Comparison of ENCODE assay signal across 8 mouse cellular contexts in genomic region chr5:118380422-118381293, GRCm38 (mm10).
A peak's percentile ranks its signal among the peaks of the same experiment; 100 is the strongest.
DNase-seq lines count a peak whose midpoint lies in the region; ATAC-seq and TF ChIP-seq lines count a peak whose summit lies in the region.

No protein-coding gene starts in this region.

- peak; percentile 82 for ATAC-seq in forebrain, postnatal 0 days

- no peaks in the 10 kb centered on the region for H3K79me2 ChIP-seq in CH12.LX (replicated peaks; ENCODE audit: control insufficient read depth, extremely low read depth, insufficient read depth, poor library complexity, severe bottlenecking)

- H3K4me1 ChIP-seq in CH12.LX (ENCODE audit: control insufficient read depth in 1 of 2, insufficient read depth in 2 of 2) = peaks cover 18 to 55% of the 10 kb centered on the region in 2 experiments
- peaks cover 11% of the 10 kb centered on the region; the same call in 1 of the 2 replicates for H3K4me1 ChIP-seq in forebrain, postnatal 0 days (ENCODE audit: insufficient read depth)

- peak overlapping the region; percentile 73 for H3K4me2 ChIP-seq in CH12.LX (ENCODE audit: insufficient read depth, low read depth, poor library complexity, severe bottlenecking)
- H3K4me2 ChIP-seq in forebrain, postnatal 0 days (ENCODE audit: low read depth) = peak overlapping the region; percentile 65

- no peak for TF ChIP-seq POLR2A in CH12.LX (IDR thresholded peaks at IDR 0.05; ENCODE audit: low read depth, low read length)

- in situ Hi-C loops in CH12.LX (cut with MboI; ENCODE audit: low pct_ligation_motif_present, low pct_unique_long_range_greater_than_20kb, low sequenced_read_pairs) = no loop called here

- no peaks in the 10 kb centered on the region for H3K9me3 ChIP-seq in CH12.LX (replicated peaks; ENCODE audit: low read length)
- no peaks in the 10 kb centered on the region for H3K9me3 ChIP-seq in forebrain, postnatal 0 days (ENCODE audit: low read length)

- dilution Hi-C loops in CH12.LX (cut with MboI; ENCODE audit: extremely low pct_ligation_motif_present, extremely low pct_unique_long_range_greater_than_20kb, low sequenced_read_pairs) = no loop called here

- H3K4me3 ChIP-seq in CH12.LX (replicated peaks in 1 of 3; ENCODE audit: low read depth in 2 of 3, low read length in 2 of 3, poor library complexity in 1 of 3) = peak overlapping the region; percentile 59 to 69 (median 62)
- H3K4me3 ChIP-seq in forebrain, postnatal 0 days (ENCODE audit: low read depth, low read length) = peak overlapping the region; percentile 46

- TF ChIP-seq RAD21 in CH12.LX (IDR thresholded peaks at IDR 0.05; ENCODE audit: low read depth, low read length) = peak; percentile 58

- 1% methylated on average over 43 of the region's 45 CpGs for WGBS in forebrain, postnatal 0 days

- TF ChIP-seq EP300 in CH12.LX (IDR thresholded peaks at IDR 0.05; ENCODE audit: low read length) = no peak

- peak overlapping the region; percentile 30 for H3K27ac ChIP-seq in CH12.LX (ENCODE audit: insufficient read depth, low read depth)
- peak overlapping the region; percentile 86 for H3K27ac ChIP-seq in forebrain, postnatal 0 days (ENCODE audit: low read depth, low read length)

- peak; percentile 65 for DNase-seq in CH12.LX (ENCODE audit: extremely low read depth)
- DNase-seq in adrenal gland, postnatal 36 days = peak; percentile 41 to 63
- peak; percentile 79 for DNase-seq in forebrain, postnatal 0 days
- DNase-seq in heart, postnatal 36 days = peak; percentile 51 to 55
- peak; percentile 61 for DNase-seq in layer of hippocampus, adult 9-11 months
- peak; percentile 72 for DNase-seq in lung, postnatal 25 days (ENCODE audit: low spot score)
- peak; percentile 53 for DNase-seq in ovary, postnatal 14 days (ENCODE audit: low spot score)
- DNase-seq in urinary bladder, postnatal 4 days (ENCODE audit: low spot score in 2 of 2) = peak; percentile 56 to 72

- H3K27me3 ChIP-seq in CH12.LX (replicated peaks) = no peaks in the 10 kb centered on the region
- no peaks in the 10 kb centered on the region for H3K27me3 ChIP-seq in forebrain, postnatal 0 days (ENCODE audit: insufficient read depth, low read length)

- peak in 1 of 2 experiments; percentile 55; a peak in 2 of 4 replicates for TF ChIP-seq CTCF in CH12.LX (conservative IDR thresholded peaks at IDR 0.05 in 1 of 2, IDR thresholded peaks at IDR 0.05 in 1 of 2; ENCODE audit: low read depth in 2 of 2, low read length in 2 of 2)
- peak; percentile 32; the same call in 1 of the 2 replicates for TF ChIP-seq CTCF in forebrain, postnatal 0 days (IDR thresholded peaks at IDR 0.05; ENCODE audit: low read depth)

- H3K36me3 ChIP-seq in CH12.LX (replicated peaks in 1 of 2; ENCODE audit: control insufficient read depth in 1 of 2, insufficient read depth in 1 of 2, low read length in 1 of 2) = no peaks in the 10 kb centered on the region
- H3K36me3 ChIP-seq in forebrain, postnatal 0 days (ENCODE audit: insufficient read depth) = no peaks in the 10 kb centered on the region

- H3K9ac ChIP-seq in CH12.LX (ENCODE audit: insufficient read depth, low read depth) = peak overlapping the region; percentile 43
- H3K9ac ChIP-seq in forebrain, postnatal 0 days = peak overlapping the region; percentile 57

- intact Hi-C loops in heart, postnatal 36 days (cut with DNase I) = loop anchor here (1.0 to 5.0 kb wide), 3 partner anchors 38 to 179 kb away; no protein-coding TSS in a partner anchor

TF ChIP-seq in CH12.LX, 34 proteins besides CTCF, POLR2A, EP300 and RAD21:
- no peak for TF ChIP-seq MAX (IDR thresholded peaks at IDR 0.05; ENCODE audit: low read length)
- no peak for TF ChIP-seq RCOR1 (conservative IDR thresholded peaks at IDR 0.05; ENCODE audit: low read depth, low read length)
- TF ChIP-seq MAFK (IDR thresholded peaks at IDR 0.05; ENCODE audit: insufficient replicate concordance, low read length) = peak; percentile 89
- no peak for TF ChIP-seq E2F4 (IDR thresholded peaks at IDR 0.05; ENCODE audit: insufficient replicate concordance, low read depth, low read length)
- 0 out of 2 replicates have a peak, but pooled peaks have one; percentile 14 for TF ChIP-seq MEF2A (IDR thresholded peaks at IDR 0.05; ENCODE audit: borderline replicate concordance, low read depth, low read length)
- TF ChIP-seq PAX5 (IDR thresholded peaks at IDR 0.05; ENCODE audit: low read length) = no peak
- 0 out of 2 replicates have a peak, but pooled peaks have one; percentile 15 for TF ChIP-seq ELF1 (IDR thresholded peaks at IDR 0.05; ENCODE audit: low read depth, low read length)
- TF ChIP-seq IRF4 (IDR thresholded peaks at IDR 0.05; ENCODE audit: low read depth, low read length) = peak; percentile 36; the same call in 1 of the 2 replicates
- no peak for TF ChIP-seq TBP (conservative IDR thresholded peaks at IDR 0.05; ENCODE audit: low read depth, low read length)
- TF ChIP-seq UBTF (IDR thresholded peaks at IDR 0.05; ENCODE audit: low read depth, low read length) = no peak
- peak; percentile 60; the same call in 1 of the 2 replicates for TF ChIP-seq ZKSCAN1 (IDR thresholded peaks at IDR 0.05; ENCODE audit: borderline replicate concordance, low read depth, low read length)
- no peak for TF ChIP-seq ZMIZ1 (IDR thresholded peaks at IDR 0.05; ENCODE audit: low read depth, low read length)
- TF ChIP-seq KAT2A (IDR thresholded peaks at IDR 0.05; ENCODE audit: insufficient replicate concordance, low read length) = no peak
- peak; percentile 64 for TF ChIP-seq MXI1 (IDR thresholded peaks at IDR 0.05; ENCODE audit: low read depth, low read length)
- peak; percentile 9; the same call in 1 of the 2 replicates for TF ChIP-seq NRF1 (IDR thresholded peaks at IDR 0.05; ENCODE audit: low read depth, low read length)
- TF ChIP-seq TCF12 (IDR thresholded peaks at IDR 0.05; ENCODE audit: low read depth, low read length) = 0 out of 2 replicates have a peak, but pooled peaks have one; percentile 20
- TF ChIP-seq CHD1 (IDR thresholded peaks at IDR 0.05; ENCODE audit: low read depth, low read length) = 0 out of 2 replicates have a peak, but pooled peaks have one; percentile 43
- peak; percentile 33; the same call in 1 of the 2 replicates for TF ChIP-seq NELFE (IDR thresholded peaks at IDR 0.05; ENCODE audit: low read depth, low read length)
- no peak for TF ChIP-seq HCFC1 (IDR thresholded peaks at IDR 0.05; ENCODE audit: low read depth, low read length)
- no peak for TF ChIP-seq JUN (IDR thresholded peaks at IDR 0.05; ENCODE audit: insufficient read depth, low read depth, low read length)
- no peak for TF ChIP-seq USF1 (IDR thresholded peaks at IDR 0.05; ENCODE audit: low read depth, low read length)
- no peak for TF ChIP-seq JUND (conservative IDR thresholded peaks at IDR 0.05; ENCODE audit: low read depth, low read length)
- TF ChIP-seq GABPA (IDR thresholded peaks at IDR 0.05; ENCODE audit: insufficient replicate concordance, low read depth, low read length) = no peak
- TF ChIP-seq CHD2 (IDR thresholded peaks at IDR 0.05; ENCODE audit: low read length) = no peak
- TF ChIP-seq POLR2AphosphoS2 (IDR thresholded peaks at IDR 0.05; ENCODE audit: low read depth, low read length) = no peak
- no peak for TF ChIP-seq ZNF384 (IDR thresholded peaks at IDR 0.05; ENCODE audit: low read depth, low read length)
- TF ChIP-seq MYC (IDR thresholded peaks at IDR 0.05; ENCODE audit: low read depth, low read length) = no peak
- TF ChIP-seq ETS1 (conservative IDR thresholded peaks at IDR 0.05; ENCODE audit: low read depth, low read length) = peak; percentile 28; the same call in 1 of the 2 replicates
- no peak for TF ChIP-seq USF2 (conservative IDR thresholded peaks at IDR 0.05; ENCODE audit: low read depth, low read length)
- TF ChIP-seq SIN3A (IDR thresholded peaks at IDR 0.05; ENCODE audit: low read length) = peak; percentile 73
- TF ChIP-seq MAZ (IDR thresholded peaks at IDR 0.05; ENCODE audit: low read depth, low read length) = no peak
- TF ChIP-seq BHLHE40 (IDR thresholded peaks at IDR 0.05; ENCODE audit: low read depth, low read length) = 0 out of 2 replicates have a peak, but pooled peaks have one; percentile 22
- peak; percentile 18; the same call in 1 of the 2 replicates for TF ChIP-seq ZC3H11A (IDR thresholded peaks at IDR 0.05; ENCODE audit: low read depth, low read length)
- TF ChIP-seq SMC3 (IDR thresholded peaks at IDR 0.05; ENCODE audit: low read depth, low read length) = peak; percentile 66

Comparison
In these comparisons a context has a peak if more than half of its experiments do, and no peak if none do; other contexts are left out.
1. Peak in every context shown above with its lines: DNase-seq, ATAC-seq, H3K4me3 ChIP-seq and H3K27ac ChIP-seq.